Mouse (Mus musculus) G1E (cell line): ENCODE measurements at regions not wholly inside any gene's neighbourhood (a gene's known extent, or its start where the extent isn't known, plus 50 kb on each side); places are given as distances from the start of the nearest gene placed in this dataset.

Source experiments
- CTCF ChIP-seq: IDR thresholded peaks from 2 replicates; pipeline ENCODE4 v1.5.1; 2012; ENCODE audit warnings: low read depth, low read length, inconsistent platforms, mixed read lengths
- GATA1 ChIP-seq: IDR thresholded peaks from 2 replicates; pipeline ENCODE4 v1.6.1; 2012; ENCODE audit warnings: borderline replicate concordance, low read length, inconsistent platforms, mixed read lengths
- POLR2AphosphoS5 ChIP-seq: IDR thresholded peaks from 2 replicates; pipeline ENCODE4 v1.6.1; 2012; ENCODE audit warnings: low read depth, low read length, inconsistent platforms; ENCODE audit not compliant: insufficient replicate concordance

DNA sequence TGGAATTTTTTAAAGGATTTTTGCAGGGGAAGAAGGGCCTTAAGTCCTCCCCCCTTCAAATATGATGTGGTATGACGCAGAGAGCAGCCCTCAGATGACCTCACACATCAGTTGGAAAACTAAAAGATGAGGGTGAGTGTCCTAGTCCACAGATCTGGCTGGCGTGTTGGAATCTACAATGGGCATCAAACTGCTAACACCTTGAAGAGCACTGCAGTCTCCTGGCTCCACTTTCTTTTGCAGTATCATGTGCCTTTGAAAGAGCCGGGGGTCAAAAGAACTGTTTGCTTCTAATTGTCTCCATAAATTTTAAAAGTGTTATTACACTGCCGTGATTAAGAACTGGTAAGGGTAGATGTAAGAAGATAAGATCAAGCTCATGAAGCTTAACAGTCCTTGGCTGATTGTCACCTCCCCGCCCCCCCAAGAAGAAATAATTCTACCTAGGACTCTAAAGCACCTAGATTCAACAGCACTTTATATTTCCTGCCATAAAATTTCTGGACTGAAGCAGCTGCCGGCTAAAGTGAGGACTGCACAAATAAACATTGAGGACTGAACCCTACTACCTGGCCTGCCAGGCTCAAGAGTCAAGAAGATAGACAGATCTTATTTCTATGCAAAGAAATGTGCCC, 402.7 kb downstream of the Gsdmc2 start:
- TF ChIP-seq CTCF (no peak), POLR2AphosphoS5 (no peak), GATA1 (no peak)
